Comparison of ENCODE assay signal across 11 mouse cellular contexts in the genomic region with DNA sequence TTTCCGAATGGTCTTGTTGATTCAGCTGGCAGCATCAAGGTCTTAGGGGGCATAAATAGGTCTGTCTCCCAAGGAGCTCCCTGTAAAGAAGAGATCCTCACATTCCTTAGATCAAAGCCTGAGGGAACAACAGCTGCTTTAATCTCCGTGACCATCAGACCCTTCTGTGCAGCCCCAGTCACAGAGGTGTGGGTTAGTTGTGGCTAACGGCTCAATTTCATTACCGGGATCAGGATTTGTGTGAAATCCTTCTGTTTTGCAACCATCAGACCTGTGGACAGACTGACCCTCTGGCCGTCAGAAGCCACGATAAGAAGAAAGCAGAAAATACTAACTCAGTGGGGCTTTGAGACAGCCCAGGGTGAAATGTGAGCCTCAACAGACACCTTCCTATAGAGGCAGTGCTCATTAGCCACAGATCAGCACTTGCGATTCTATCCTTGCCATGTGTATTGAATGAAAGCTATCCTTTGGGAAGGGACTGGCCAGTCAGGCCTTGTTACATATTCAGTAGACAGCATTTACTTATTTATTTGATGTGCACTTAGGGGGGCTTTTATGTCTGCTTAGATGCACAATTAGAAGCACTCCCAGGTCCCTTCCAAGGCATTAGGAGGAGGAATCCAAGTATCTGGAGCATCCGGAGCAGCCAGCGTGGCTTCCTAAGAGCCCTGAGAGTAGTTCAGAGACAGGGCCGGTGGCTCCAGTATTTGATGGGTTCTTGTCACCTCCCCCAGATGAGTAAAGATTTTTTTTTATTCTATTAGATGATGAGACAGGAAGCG.
DNase-seq lines count a peak whose midpoint lies in the region; ATAC-seq and TF ChIP-seq lines count a peak whose summit lies in the region.
"Had no signal": no experiment of that assay in that cellular context is flagged by ENCODE, and none has a peak within 500 bp of the region (broad histone marks: within the 10 kb centered on the region; RNA-seq: fewer than 3 reads in every experiment).

No protein-coding gene starts in this region.

- H3K4me2 ChIP-seq in heart, embryonic 16.5 days (ENCODE audit: low read depth, low read length), result no peak overlapping the region
- no peak overlapping the region for H3K4me2 ChIP-seq in embryonic facial prominence, embryonic 14.5 days (ENCODE audit: low read depth, low read length)
- no peak overlapping the region for H3K4me2 ChIP-seq in hindbrain, embryonic 16.5 days (ENCODE audit: low read length)
- no peak overlapping the region for H3K4me2 ChIP-seq in neural tube, embryonic 12.5 days (replicated peaks)
- no peak overlapping the region for H3K4me2 ChIP-seq in lung, postnatal 0 days (replicated peaks; ENCODE audit: low read depth, low read length)
- H3K4me2 ChIP-seq: lung, embryonic 15.5 days had no signal

- no peaks in the 10 kb centered on the region for H3K9me3 ChIP-seq in heart, embryonic 16.5 days (replicated peaks; ENCODE audit: control insufficient read depth, low read length)
- H3K9me3 ChIP-seq in embryonic facial prominence, embryonic 14.5 days (ENCODE audit: control insufficient read depth, low read length), result no peaks in the 10 kb centered on the region
- H3K9me3 ChIP-seq in hindbrain, embryonic 16.5 days (ENCODE audit: control insufficient read depth, low read length), result no peaks in the 10 kb centered on the region
- H3K9me3 ChIP-seq in neural tube, embryonic 12.5 days, result no peaks in the 10 kb centered on the region
- no peaks in the 10 kb centered on the region for H3K9me3 ChIP-seq in lung, postnatal 0 days (ENCODE audit: low read length)
- H3K9me3 ChIP-seq: lung, embryonic 15.5 days had no signal

- H3K4me3 ChIP-seq in heart, embryonic 16.5 days (ENCODE audit: low read length), result no peak overlapping the region
- no peak overlapping the region for H3K4me3 ChIP-seq in embryonic facial prominence, embryonic 14.5 days (ENCODE audit: low read depth, low read length)
- H3K4me3 ChIP-seq in hindbrain, embryonic 16.5 days (ENCODE audit: low read length), result no peak overlapping the region
- H3K4me3 ChIP-seq in neural tube, embryonic 12.5 days, result no peak overlapping the region
- no peak overlapping the region for H3K4me3 ChIP-seq in lung, postnatal 0 days (ENCODE audit: low read depth, low read length)
- no peak overlapping the region for H3K4me3 ChIP-seq in layer of hippocampus, adult 2 months
- H3K4me3 ChIP-seq: lung, embryonic 15.5 days had no signal

- peaks cover 5% of the 10 kb centered on the region; the same call in 1 of the 2 replicates for H3K36me3 ChIP-seq in heart, embryonic 16.5 days (ENCODE audit: control insufficient read depth, insufficient read depth)
- peaks cover 41% of the 10 kb centered on the region for H3K36me3 ChIP-seq in embryonic facial prominence, embryonic 14.5 days (ENCODE audit: control insufficient read depth, insufficient read depth, low read length)
- H3K36me3 ChIP-seq in hindbrain, embryonic 16.5 days (ENCODE audit: control insufficient read depth, insufficient read depth, low read length), result peaks cover 12% of the 10 kb centered on the region
- H3K36me3 ChIP-seq in neural tube, embryonic 12.5 days, result peaks cover 40% of the 10 kb centered on the region
- no peaks in the 10 kb centered on the region for H3K36me3 ChIP-seq in lung, postnatal 0 days (ENCODE audit: insufficient read depth, low read length)

- TF ChIP-seq EP300 in lung, postnatal 0 days (IDR thresholded peaks at IDR 0.05), result no peak

- no peak overlapping the region for H3K9ac ChIP-seq in heart, embryonic 16.5 days (ENCODE audit: low read length)
- no peak overlapping the region for H3K9ac ChIP-seq in embryonic facial prominence, embryonic 14.5 days (ENCODE audit: low read depth, low read length)
- H3K9ac ChIP-seq in hindbrain, embryonic 16.5 days (ENCODE audit: low read depth, low read length), result no peak overlapping the region
- H3K9ac ChIP-seq in neural tube, embryonic 12.5 days, result no peak overlapping the region
- H3K9ac ChIP-seq in lung, postnatal 0 days (replicated peaks; ENCODE audit: low read depth), result no peak overlapping the region
- H3K9ac ChIP-seq: lung, embryonic 15.5 days had no signal

- peak; percentile 7; the same call in 1 of the 2 replicates for ATAC-seq in heart, embryonic 16.5 days (replicated peaks; ENCODE audit: extremely low read depth, insufficient read depth, low FRiP score)
- peak; percentile 30; the same call in 1 of the 2 replicates for ATAC-seq in embryonic facial prominence, embryonic 14.5 days (ENCODE audit: low read depth)
- no peak for ATAC-seq in hindbrain, embryonic 16.5 days
- ATAC-seq in neural tube, embryonic 12.5 days (ENCODE audit: low FRiP score, low read depth), result peak; percentile 42; the same call in 1 of the 2 replicates
- ATAC-seq in lung, postnatal 0 days, result no peak; the same call in 1 of the 2 replicates
- ATAC-seq: inflammation-experienced regulatory T-cells, adult 6 months had no signal

- peak overlapping the region; percentile 73; the same call in 1 of the 2 replicates for H3K27ac ChIP-seq in heart, embryonic 16.5 days (ENCODE audit: low read length)
- no peak overlapping the region for H3K27ac ChIP-seq in embryonic facial prominence, embryonic 14.5 days (replicated peaks; ENCODE audit: low read depth, low read length)
- H3K27ac ChIP-seq in hindbrain, embryonic 16.5 days (ENCODE audit: low read depth, low read length), result peak overlapping the region; percentile 49
- peak overlapping the region; percentile 46; the same call in 1 of the 2 replicates for H3K27ac ChIP-seq in neural tube, embryonic 12.5 days
- no peak overlapping the region for H3K27ac ChIP-seq in lung, postnatal 0 days (ENCODE audit: low read length)
- no peak overlapping the region for H3K27ac ChIP-seq in layer of hippocampus, adult 2 months
- H3K27ac ChIP-seq: lung, embryonic 15.5 days had no signal

- no peak for TF ChIP-seq CTCF in lung, postnatal 0 days (IDR thresholded peaks at IDR 0.05)
- TF ChIP-seq CTCF in layer of hippocampus, adult 2 months (conservative IDR thresholded peaks at IDR 0.05), result no peak

- peaks cover 34% of the 10 kb centered on the region for H3K4me1 ChIP-seq in heart, embryonic 16.5 days (ENCODE audit: control insufficient read depth, insufficient read depth, low read length)
- H3K4me1 ChIP-seq in embryonic facial prominence, embryonic 14.5 days (ENCODE audit: control insufficient read depth, insufficient read depth, low read length), result peaks cover 20% of the 10 kb centered on the region; the same call in 1 of the 2 replicates
- peaks cover 28% of the 10 kb centered on the region for H3K4me1 ChIP-seq in hindbrain, embryonic 16.5 days (ENCODE audit: control insufficient read depth, insufficient read depth, low read depth, low read length)
- H3K4me1 ChIP-seq in neural tube, embryonic 12.5 days, result peaks cover 49% of the 10 kb centered on the region
- no peaks in the 10 kb centered on the region for H3K4me1 ChIP-seq in lung, postnatal 0 days (ENCODE audit: insufficient read depth, low read depth, low read length)

- H3K27me3 ChIP-seq in heart, embryonic 16.5 days (ENCODE audit: control insufficient read depth, insufficient read depth, low read length), result no peaks in the 10 kb centered on the region
- no peaks in the 10 kb centered on the region for H3K27me3 ChIP-seq in embryonic facial prominence, embryonic 14.5 days (replicated peaks; ENCODE audit: control insufficient read depth, insufficient read depth, low read length)
- H3K27me3 ChIP-seq in hindbrain, embryonic 16.5 days (replicated peaks; ENCODE audit: control insufficient read depth, insufficient read depth, low read length), result no peaks in the 10 kb centered on the region
- H3K27me3 ChIP-seq in neural tube, embryonic 12.5 days (replicated peaks), result no peaks in the 10 kb centered on the region
- H3K27me3 ChIP-seq in lung, postnatal 0 days (replicated peaks; ENCODE audit: insufficient read depth, low read length), result no peaks in the 10 kb centered on the region
- H3K27me3 ChIP-seq: lung, embryonic 15.5 days had no signal

- 47% methylated on average over 11 of the region's 11 CpGs for WGBS in heart, embryonic 16.5 days
- 27% methylated on average over 11 of the region's 11 CpGs for WGBS in embryonic facial prominence, embryonic 14.5 days
- 15% methylated on average over 11 of the region's 11 CpGs for WGBS in hindbrain, embryonic 16.5 days
- WGBS in neural tube, embryonic 12.5 days, result 21% methylated on average over 11 of the region's 11 CpGs
- 61% methylated on average over 11 of the region's 11 CpGs for WGBS in lung, postnatal 0 days

- DNase-seq in heart, adult 18-20 months, result no peak
- no peak for DNase-seq in embryonic facial prominence, embryonic 14.5 days (ENCODE audit: low spot score)
- DNase-seq in frontal cortex, postnatal 10 days (ENCODE audit: low spot score in 2 of 2), result no peak
- DNase-seq in lung, postnatal 0 days (ENCODE audit: low spot score), result no peak
- no peak for DNase-seq in layer of hippocampus, adult 2 months (ENCODE audit: low spot score in 2 of 2)
- DNase-seq: thymus, postnatal 4 days had no signal

Comparison
In these comparisons a context has a peak if more than half of its experiments do, and no peak if none do; other contexts are left out.
1. ATAC-seq: peak in heart, embryonic 16.5 days (single experiment), embryonic facial prominence, embryonic 14.5 days (single experiment) and neural tube, embryonic 12.5 days (single experiment); none in hindbrain, embryonic 16.5 days (single experiment) and lung, postnatal 0 days (single experiment).
2. H3K27ac ChIP-seq: peak in heart, embryonic 16.5 days (single experiment), hindbrain, embryonic 16.5 days (single experiment) and neural tube, embryonic 12.5 days (single experiment); none in embryonic facial prominence, embryonic 14.5 days (single experiment), lung, postnatal 0 days (single experiment) and layer of hippocampus, adult 2 months (single experiment).